Mouse (Mus musculus): ENCODE measurements around the gene Olfr441.
"Not testable (repeated sequence)": the region's sequence is repeated elsewhere in the genome, so short reads cannot be mapped to it uniquely, and the experiment has no call there.

The Olfr441 gene

DNA sequence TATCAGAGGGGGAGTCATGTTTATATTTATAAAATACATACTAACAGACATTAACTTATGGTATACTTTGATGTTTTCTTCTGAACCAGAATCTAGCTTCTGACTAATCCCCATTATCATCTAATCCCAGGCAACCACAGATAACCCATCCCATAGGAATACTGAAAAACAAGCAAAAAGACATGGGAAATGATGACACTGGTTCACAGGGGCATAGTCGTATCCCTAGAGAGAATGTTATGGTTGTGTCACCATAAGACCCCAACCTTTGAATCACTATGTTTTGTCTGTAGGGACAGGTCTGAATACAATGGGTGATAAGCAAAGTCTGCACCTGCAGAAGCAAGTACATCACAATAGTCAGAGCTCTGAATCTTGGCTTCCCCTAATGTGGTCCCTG lies at the start of gene Olfr441:
Gene Olfr441, plus strand, starts transcription at position 301 of the 400 bp plus-strand sequence.
- not testable (repeated sequence) for DNase-seq (ENCODE audit: low read depth, low spot score)

DNA sequence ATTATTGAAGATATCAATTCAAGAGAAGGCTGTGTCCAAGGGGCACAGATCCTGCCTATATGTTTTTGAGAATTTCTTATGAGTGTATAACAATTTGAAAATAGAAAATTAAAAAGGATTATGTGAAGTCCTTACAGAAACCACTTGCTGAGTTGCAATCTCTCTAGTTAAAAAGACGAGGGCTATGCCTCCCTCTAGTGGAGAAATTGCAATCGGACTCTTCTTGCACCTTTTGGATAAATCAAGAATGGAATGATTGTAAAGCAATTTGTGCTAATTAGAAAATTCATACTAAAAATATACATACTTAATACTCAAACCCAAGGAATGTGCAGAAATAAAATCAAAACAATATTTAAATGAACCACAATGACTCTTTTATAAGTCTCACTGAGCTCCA lies 27.4 kb upstream of the Olfr441 start:
- DNase-seq (ENCODE audit: low read depth, low spot score) = peak; percentile 29

DNA sequence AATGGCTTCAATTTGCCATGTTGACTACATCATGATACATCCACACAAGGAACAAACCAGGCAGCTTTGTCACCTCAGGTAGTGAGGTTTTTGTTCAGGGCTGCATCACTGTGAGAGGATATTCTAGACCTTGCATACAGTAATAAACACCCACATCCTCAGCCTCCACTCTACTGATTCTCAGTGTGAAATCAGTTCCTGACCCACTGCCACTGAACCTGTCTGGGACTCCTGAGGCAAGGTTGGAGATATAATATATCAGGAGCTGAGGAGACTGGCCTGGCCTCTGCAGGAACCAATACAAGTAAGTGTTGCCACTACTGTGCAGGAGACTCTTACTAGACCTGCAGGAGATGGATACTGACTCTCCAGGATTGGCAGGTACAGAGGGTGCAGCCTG lies 24.8 kb upstream of the Olfr441 start:
- not testable (repeated sequence) for DNase-seq (ENCODE audit: low read depth, low spot score)

GRCm38 (mm10) chr6:43146267-43146666 lies 40.1 kb downstream of the Olfr441 start, which contains the start of gene Olfr237-ps1:
TSS of gene Olfr237-ps1 (plus strand) at chr6:43146567.
- DNase-seq (ENCODE audit: low read depth, low spot score) = not testable (repeated sequence)

DNA sequence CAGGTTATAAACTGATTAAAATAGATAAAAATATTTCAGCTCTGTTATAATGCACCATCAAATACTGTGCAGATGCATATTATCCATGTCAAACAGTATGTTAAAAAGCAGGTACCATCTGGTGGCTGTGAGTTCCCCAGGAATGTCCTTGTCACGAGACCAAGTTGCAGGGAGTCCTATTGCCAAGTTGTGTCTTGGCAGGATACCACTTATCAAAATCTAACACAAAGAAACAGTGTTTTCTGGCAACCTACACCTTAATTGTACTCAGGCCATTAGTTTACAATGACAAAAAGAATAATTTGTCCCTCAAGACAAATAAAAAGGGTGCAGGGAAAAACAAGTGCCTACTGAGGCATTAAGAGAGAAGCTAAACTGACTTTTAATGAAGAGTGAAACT lies 53.3 kb downstream of the Olfr441 start:
- DNase-seq (ENCODE audit: low read depth, low spot score) = no peak

DNA sequence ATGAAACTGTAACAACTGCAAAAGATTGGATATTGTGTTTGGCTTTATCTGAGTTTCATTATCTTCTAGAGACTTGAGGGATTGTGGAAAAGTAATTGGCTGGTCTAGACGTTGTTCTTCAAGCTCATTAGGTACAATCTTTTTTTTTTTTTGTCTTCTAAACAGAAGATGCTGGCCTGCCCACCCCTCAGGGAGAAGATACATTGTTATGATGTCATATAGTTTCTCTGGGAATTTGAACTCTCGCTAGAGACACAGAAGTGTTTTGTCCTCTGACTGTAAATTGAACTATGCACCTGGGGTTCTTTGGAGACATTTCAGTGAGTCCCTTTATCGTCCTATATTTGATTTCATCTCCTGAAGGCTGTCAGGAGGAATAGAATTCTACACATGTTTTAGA lies 56.8 kb downstream of the Olfr441 start, which contains the start of gene Olfr437:
Gene Olfr437, plus strand, starts transcription at position 301 of the 400 bp plus-strand sequence.
- no peak for DNase-seq (ENCODE audit: low read depth, low spot score)

GRCm38 (mm10) chr6:43167246-43167645 lies 61.1 kb downstream of the Olfr441 start:
- DNase-seq (ENCODE audit: low read depth, low spot score) = no peak
